Mouse (Mus musculus): ENCODE measurements around the gene Klf7.

DNA sequence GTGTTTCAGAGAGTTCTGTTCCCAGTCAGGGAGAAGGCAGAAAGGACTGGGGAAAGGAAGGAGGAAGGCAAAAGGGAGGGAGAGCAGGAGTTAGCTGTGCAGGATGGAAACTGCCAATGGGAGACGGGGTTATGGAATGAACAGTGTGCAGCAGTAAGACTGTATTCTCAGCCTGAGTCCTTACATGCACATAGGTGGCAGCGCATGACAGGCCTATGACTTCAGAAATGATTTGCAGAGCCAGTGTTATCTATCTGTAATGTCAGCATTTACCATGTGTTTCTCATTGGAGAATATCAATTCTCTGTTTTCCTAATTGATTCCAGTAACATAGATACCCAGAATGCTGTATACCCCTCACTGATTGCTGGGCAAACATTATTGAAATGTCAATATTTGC is 123.9 kb downstream of the Klf7 start:
- TF ChIP-seq POLR2A (IDR thresholded peaks at IDR 0.05; ENCODE audit: borderline replicate concordance, insufficient read depth, low read length) = no peak
- TF ChIP-seq CTCF (IDR thresholded peaks at IDR 0.05; ENCODE audit: borderline replicate concordance, insufficient read depth, low read depth, low read length) = no peak

Data from cerebellum, adult 2 months (tissue).